21 mouse cellular contexts compared by ENCODE assay signal in genomic region chr5:147839418-147839817, GRCm38 (mm10). TPM values are rescaled to one million over a fixed set of nuclear protein-coding genes. Genes with fewer than 3 reads are reported as not detected.
DNase-seq lines count a peak whose midpoint lies in the region; ATAC-seq and TF ChIP-seq lines count a peak whose summit lies in the region.
"Had no signal": no experiment of that assay in that cellular context is flagged by ENCODE, and none has a peak within 500 bp of the region (broad histone marks: within the 10 kb centered on the region; RNA-seq: fewer than 3 reads in every experiment).

No protein-coding gene starts in this region.

- no peaks in the 10 kb centered on the region for H3K27me3 ChIP-seq in testis, adult 2 months (ENCODE audit: control insufficient read depth, insufficient read depth, low read length)
- H3K27me3 ChIP-seq: heart, embryonic 13.5 days; Patski had no signal

- no peaks in the 10 kb centered on the region for H3K36me3 ChIP-seq in testis, adult 2 months (ENCODE audit: control insufficient read depth, insufficient read depth, low read length)
- H3K36me3 ChIP-seq: embryonic facial prominence, embryonic 15.5 days; forebrain, embryonic 10.5 days; heart, embryonic 13.5 days; hindbrain, embryonic 15.5 days had no signal

- DNase-seq in frontal cortex, postnatal 36 days (ENCODE audit: low spot score in 2 of 2): no peak
- DNase-seq in testis, postnatal 14 days (ENCODE audit: low spot score): no peak
- DNase-seq in adipocyte (ENCODE audit: low spot score): no peak
- no peak for DNase-seq in right cerebral cortex, adult 2 months (ENCODE audit: low spot score in 2 of 2)
- DNase-seq in heart, adult 9 months (ENCODE audit: low spot score in 2 of 2): no peak
- DNase-seq: adrenal gland, adult 8-10 months; cerebellum, adult 11-12 months; cerebellum, postnatal 10 days; embryo, embryonic 11 days; gastrocnemius, postnatal 14 days; heart, postnatal 36 days had no signal

- H3K27ac ChIP-seq in testis, adult 2 months (ENCODE audit: control insufficient read depth, insufficient read depth, low read depth, low read length): no peak overlapping the region
- H3K27ac ChIP-seq: embryonic facial prominence, embryonic 15.5 days; forebrain, embryonic 10.5 days; heart, embryonic 13.5 days; hindbrain, embryonic 15.5 days had no signal

- TF ChIP-seq POLR2A in testis, adult 2 months (IDR thresholded peaks at IDR 0.05; ENCODE audit: control insufficient read depth, low read depth, low read length): no peak

- no peak for TF ChIP-seq CTCF in testis, adult 2 months (IDR thresholded peaks at IDR 0.05; ENCODE audit: control insufficient read depth, insufficient read depth, insufficient replicate concordance, low read depth, low read length)

- peaks cover 5% of the 10 kb centered on the region for H3K4me1 ChIP-seq in testis, adult 2 months (ENCODE audit: control insufficient read depth, insufficient read depth, low read length)
- H3K4me1 ChIP-seq: embryonic facial prominence, embryonic 15.5 days had no signal

- 0 out of 2 replicates have a peak, but pooled peaks have one; percentile 9 for ATAC-seq in frontal cortex, adult (ENCODE audit: low TSS enrichment)
- peak; percentile 93 for ATAC-seq in megakaryocyte, adult 5-6 weeks (ENCODE audit: poor library complexity, severe bottlenecking)
- ATAC-seq: forebrain, embryonic 14.5 days; Patski had no signal

- H3K4me3 ChIP-seq in testis, adult 2 months (ENCODE audit: control insufficient read depth, low read depth, low read length): peak overlapping the region; percentile 12; the same call in 1 of the 2 replicates
- H3K4me3 ChIP-seq: embryonic facial prominence, embryonic 15.5 days; erythroblast, embryonic 14.5 days; forebrain, embryonic 10.5 days; heart, embryonic 13.5 days; hindbrain, embryonic 15.5 days had no signal

RNA-seq across cellular contexts. Expression of gene Pomp, which starts 20.8 kb away (rescaled TPM):
- polyA plus RNA-seq in testis, adult 2 months (2012; rRNA removed): 38.1 and 41.7 TPM in 2 replicates
- total RNA-seq in megakaryocyte, adult 5-6 weeks (2015): 253 and 319 TPM in 2 replicates
- 198 and 242 TPM in 2 replicates for total RNA-seq in megakaryocyte, adult 5-6 weeks (2017)

RNA-seq across cellular contexts. Expression of gene Slc46a3, which starts 55.2 kb away (rescaled TPM):
- 3.2 and 6.4 TPM in 2 replicates for polyA plus RNA-seq in testis, adult 2 months (2012; rRNA removed)
- 33.8 and 37.5 TPM in 2 replicates for total RNA-seq in megakaryocyte, adult 5-6 weeks (2015)
- 21.2 and 23.3 TPM in 2 replicates for total RNA-seq in megakaryocyte, adult 5-6 weeks (2017)
